Mouse (Mus musculus): ENCODE results near the gene Hfe2. TPM values are rescaled to one million over a fixed set of nuclear protein-coding genes. Genes with fewer than 3 reads are reported as not detected.
A peak's percentile ranks its signal among the peaks of the same experiment; 100 is the strongest.

Gene Hfe2
- polyA plus RNA-seq, 1 experiment from 2014 or later: 7.9 TPM

DNA sequence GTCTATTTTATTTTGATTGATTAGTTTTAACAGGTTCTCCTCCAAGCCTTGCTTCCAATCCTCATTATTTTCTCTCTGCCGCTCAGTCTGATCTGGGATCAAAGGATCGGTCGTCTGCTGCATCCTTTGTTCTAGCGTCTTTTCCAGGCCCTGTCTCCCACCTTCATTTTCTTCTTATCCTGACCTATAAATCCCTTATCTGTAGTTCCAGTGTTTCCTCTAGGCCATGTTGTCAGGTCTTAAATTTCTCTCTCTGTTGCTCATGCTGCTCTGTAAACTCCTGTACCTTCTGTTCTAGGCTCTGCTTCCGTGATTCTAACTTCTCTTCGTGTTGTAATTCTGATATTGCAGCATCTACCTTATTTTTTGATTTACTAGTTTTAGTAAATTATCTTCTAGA is 15.8 kb downstream of the Hfe2 start:
- Histone ChIP-seq H3K36me3 (no peaks in the 10 kb centered on the region), H3K27ac (no peak overlapping the region), H3K27me3 (no peaks in the 10 kb centered on the region; the same call in 1 of the 2 replicates), H3K4me2 (no peak overlapping the region), H3K9ac (no peak overlapping the region), H3K9me3 (replicated peaks) (no peaks in the 10 kb centered on the region), H3K4me3 (no peak overlapping the region), H3K4me1 (replicated peaks) (peaks cover 4% of the 10 kb centered on the region)
- no peak for ATAC-seq (replicated peaks; ENCODE audit: insufficient number of reproducible peaks, insufficient read depth, low FRiP score, low read depth)
- 44% methylated on average over 6 of the region's 6 CpGs for whole genome bisulfite sequencing

- no peak for ATAC-seq (replicated peaks; ENCODE audit: insufficient number of reproducible peaks, insufficient read depth, low FRiP score, low read depth)
- Histone ChIP-seq H3K4me3 (no peak overlapping the region), H3K9me3 (replicated peaks) (no peaks in the 10 kb centered on the region), H3K4me2 (no peak overlapping the region), H3K27me3 (no peaks in the 10 kb centered on the region; the same call in 1 of the 2 replicates), H3K36me3 (no peaks in the 10 kb centered on the region), H3K4me1 (replicated peaks) (peaks cover 4% of the 10 kb centered on the region), H3K9ac (no peak overlapping the region), H3K27ac (no peak overlapping the region)
- 22% methylated on average over 14 of the region's 14 CpGs for WGBS
Measured at GRCm38 (mm10) chr3:96541328-96542078, 16.5 kb downstream of the Hfe2 start.

- Histone ChIP-seq H3K4me3 (no peak overlapping the region), H3K9ac (no peak overlapping the region), H3K9me3 (replicated peaks) (no peaks in the 10 kb centered on the region), H3K27ac (no peak overlapping the region), H3K36me3 (no peaks in the 10 kb centered on the region), H3K4me2 (no peak overlapping the region), H3K4me1 (replicated peaks) (peaks cover 4% of the 10 kb centered on the region), H3K27me3 (no peaks in the 10 kb centered on the region; the same call in 1 of the 2 replicates)
- ATAC-seq (replicated peaks; ENCODE audit: insufficient number of reproducible peaks, insufficient read depth, low FRiP score, low read depth): no peak
- 60% methylated on average over 8 of the region's 8 CpGs for WGBS
Measured at GRCm38 (mm10) chr3:96542554-96542953, 17.6 kb downstream of the Hfe2 start.

- Histone ChIP-seq H3K27ac (no peak overlapping the region), H3K9ac (no peak overlapping the region), H3K27me3 (no peaks in the 10 kb centered on the region; the same call in 1 of the 2 replicates), H3K9me3 (replicated peaks) (no peaks in the 10 kb centered on the region), H3K36me3 (no peaks in the 10 kb centered on the region), H3K4me3 (no peak overlapping the region), H3K4me1 (replicated peaks) (peaks cover 4% of the 10 kb centered on the region), H3K4me2 (no peak overlapping the region)
- 79% methylated on average over 11 of the region's 11 CpGs for WGBS
- no peak for ATAC-seq (replicated peaks; ENCODE audit: insufficient number of reproducible peaks, insufficient read depth, low FRiP score, low read depth)
Measured at GRCm38 (mm10) chr3:96543345-96543744, 18.4 kb downstream of the Hfe2 start.

GRCm38 (mm10) chr3:96545565-96545964 is 20.6 kb downstream of the Hfe2 start:
- WGBS: 37% methylated on average over 1 of the region's 1 CpGs
- H3K27me3 ChIP-seq: no peaks in the 10 kb centered on the region; the same call in 1 of the 2 replicates
- no peak for ATAC-seq (replicated peaks; ENCODE audit: insufficient number of reproducible peaks, insufficient read depth, low FRiP score, low read depth)
- no peaks in the 10 kb centered on the region for H3K9me3 ChIP-seq (replicated peaks)
- H3K4me2 ChIP-seq: no peak overlapping the region
- H3K4me3 ChIP-seq: no peak overlapping the region
- H3K4me1 ChIP-seq (replicated peaks): peaks cover 17% of the 10 kb centered on the region
- H3K36me3 ChIP-seq: no peaks in the 10 kb centered on the region
- no peak overlapping the region for H3K9ac ChIP-seq
- H3K27ac ChIP-seq: no peak overlapping the region

DNA sequence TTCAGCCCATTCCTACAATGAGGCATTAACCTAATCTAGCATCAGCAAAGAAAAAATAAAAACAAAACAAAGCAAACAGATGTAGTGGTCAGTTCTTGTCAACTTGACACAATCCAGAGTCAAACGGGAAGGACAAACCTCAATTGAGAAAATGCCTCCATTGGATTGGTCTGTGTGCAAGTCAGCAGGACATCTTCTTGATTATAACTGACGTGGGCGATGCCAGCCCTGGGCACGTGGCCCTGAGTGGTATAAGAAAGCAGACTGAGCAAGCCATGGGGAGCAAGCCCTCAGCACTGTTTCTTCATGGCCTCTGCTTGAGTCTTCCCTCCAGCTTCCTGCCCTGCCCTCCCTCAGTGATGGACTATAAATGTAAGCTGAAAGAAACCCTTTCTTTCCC is 21.9 kb downstream of the Hfe2 start:
- Histone ChIP-seq H3K4me1 (replicated peaks) (peaks cover 26% of the 10 kb centered on the region), H3K4me3 (no peak overlapping the region), H3K9ac (no peak overlapping the region), H3K4me2 (no peak overlapping the region), H3K27ac (no peak overlapping the region), H3K36me3 (no peaks in the 10 kb centered on the region), H3K9me3 (replicated peaks) (no peaks in the 10 kb centered on the region), H3K27me3 (no peaks in the 10 kb centered on the region; the same call in 1 of the 2 replicates)
- 42% methylated on average over 4 of the region's 4 CpGs for WGBS
- no peak for ATAC-seq (replicated peaks; ENCODE audit: insufficient number of reproducible peaks, insufficient read depth, low FRiP score, low read depth)

DNA sequence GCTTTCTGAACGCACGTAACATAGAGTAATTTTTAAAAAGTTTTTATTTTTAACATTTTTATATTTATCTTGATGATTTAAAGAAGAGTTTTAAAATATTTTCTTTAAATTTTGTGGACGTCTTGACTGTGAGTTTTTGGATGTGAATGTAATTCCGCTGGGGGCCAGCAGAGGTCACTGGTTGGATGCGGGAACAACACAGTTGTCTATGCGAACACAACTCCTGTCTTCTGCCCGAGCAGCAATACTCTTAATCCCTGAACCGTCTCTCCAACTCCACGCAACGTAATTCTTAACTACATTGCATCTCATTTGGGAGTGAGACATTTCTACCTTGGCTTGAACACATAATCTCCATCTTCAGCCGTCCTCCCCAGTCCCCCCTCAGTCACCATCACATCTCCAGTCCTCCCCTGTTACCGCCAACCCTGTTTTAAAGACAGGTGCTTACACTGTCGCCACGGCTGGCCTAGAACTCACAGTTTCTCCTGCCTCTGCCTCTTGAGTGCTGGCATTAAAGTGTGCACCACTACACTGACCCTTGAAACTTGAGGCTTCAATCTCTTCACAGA is 22.5 kb downstream of the Hfe2 start:
- WGBS: 10% methylated on average over 14 of the region's 14 CpGs
- peak overlapping the region; percentile 26; the same call in 1 of the 2 replicates for H3K9ac ChIP-seq
- H3K36me3 ChIP-seq: no peaks in the 10 kb centered on the region
- no peaks in the 10 kb centered on the region for H3K9me3 ChIP-seq (replicated peaks)
- H3K27me3 ChIP-seq: no peaks in the 10 kb centered on the region; the same call in 1 of the 2 replicates
- H3K4me2 ChIP-seq: peak overlapping the region; percentile 44
- peaks cover 28% of the 10 kb centered on the region for H3K4me1 ChIP-seq (replicated peaks)
- ATAC-seq (replicated peaks; ENCODE audit: insufficient number of reproducible peaks, insufficient read depth, low FRiP score, low read depth): no peak
- no peak overlapping the region for H3K27ac ChIP-seq
- no peak overlapping the region for H3K4me3 ChIP-seq

GRCm38 (mm10) chr3:96548824-96549223 is 23.9 kb downstream of the Hfe2 start:
- Histone ChIP-seq H3K4me3 (no peak overlapping the region), H3K9me3 (replicated peaks) (no peaks in the 10 kb centered on the region), H3K9ac (no peak overlapping the region), H3K4me1 (replicated peaks) (peaks cover 32% of the 10 kb centered on the region), H3K27ac (peak overlapping the region; percentile 76), H3K4me2 (peak overlapping the region; percentile 29; the same call in 1 of the 2 replicates), H3K36me3 (no peaks in the 10 kb centered on the region), H3K27me3 (no peaks in the 10 kb centered on the region; the same call in 1 of the 2 replicates)
- no peak for ATAC-seq (replicated peaks; ENCODE audit: insufficient number of reproducible peaks, insufficient read depth, low FRiP score, low read depth)
- WGBS: 77% methylated on average over 7 of the region's 7 CpGs

DNA sequence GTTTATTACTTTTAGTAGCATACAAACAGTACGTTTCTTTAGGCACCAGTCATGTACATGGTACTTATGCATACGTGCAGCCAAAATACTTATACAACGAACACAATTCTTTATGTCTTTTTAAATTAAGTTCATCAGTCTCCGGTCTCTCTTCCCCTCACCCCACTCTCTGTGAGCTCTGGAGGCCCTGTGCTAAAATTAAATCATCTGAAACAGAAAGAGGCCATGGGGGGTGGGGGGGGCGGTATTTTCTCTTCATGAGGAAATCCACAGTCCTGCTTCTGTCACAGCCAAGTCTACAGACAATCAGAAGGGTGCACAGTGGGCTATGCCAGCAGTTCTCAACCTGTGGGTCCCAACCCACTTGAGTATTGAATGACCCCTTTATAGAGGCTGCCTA is 24.4 kb downstream of the Hfe2 start:
- H3K27me3 ChIP-seq: no peaks in the 10 kb centered on the region; the same call in 1 of the 2 replicates
- H3K4me2 ChIP-seq: peak overlapping the region; percentile 29
- H3K27ac ChIP-seq: peak overlapping the region; percentile 76
- no peak; the same call in 1 of the 2 replicates for ATAC-seq (replicated peaks; ENCODE audit: insufficient number of reproducible peaks, insufficient read depth, low FRiP score, low read depth)
- H3K4me3 ChIP-seq: no peak overlapping the region
- H3K36me3 ChIP-seq: no peaks in the 10 kb centered on the region
- no peaks in the 10 kb centered on the region for H3K9me3 ChIP-seq (replicated peaks)
- 60% methylated on average over 5 of the region's 5 CpGs for WGBS
- no peak overlapping the region; the same call in 1 of the 2 replicates for H3K9ac ChIP-seq
- H3K4me1 ChIP-seq (replicated peaks): peaks cover 37% of the 10 kb centered on the region

GRCm38 (mm10) chr3:96551203-96551602 is 26.2 kb downstream of the Hfe2 start:
- H3K9me3 ChIP-seq (replicated peaks): no peaks in the 10 kb centered on the region
- peak overlapping the region; percentile 29 for H3K27ac ChIP-seq
- H3K27me3 ChIP-seq: no peaks in the 10 kb centered on the region
- WGBS: 15% methylated on average over 8 of the region's 8 CpGs
- no peak overlapping the region; the same call in 1 of the 2 replicates for H3K9ac ChIP-seq
- no peak for ATAC-seq (replicated peaks; ENCODE audit: insufficient number of reproducible peaks, insufficient read depth, low FRiP score, low read depth)
- H3K4me3 ChIP-seq: no peak overlapping the region
- no peaks in the 10 kb centered on the region for H3K36me3 ChIP-seq
- no peak overlapping the region for H3K4me2 ChIP-seq
- H3K4me1 ChIP-seq (replicated peaks): peaks cover 55% of the 10 kb centered on the region

DNA sequence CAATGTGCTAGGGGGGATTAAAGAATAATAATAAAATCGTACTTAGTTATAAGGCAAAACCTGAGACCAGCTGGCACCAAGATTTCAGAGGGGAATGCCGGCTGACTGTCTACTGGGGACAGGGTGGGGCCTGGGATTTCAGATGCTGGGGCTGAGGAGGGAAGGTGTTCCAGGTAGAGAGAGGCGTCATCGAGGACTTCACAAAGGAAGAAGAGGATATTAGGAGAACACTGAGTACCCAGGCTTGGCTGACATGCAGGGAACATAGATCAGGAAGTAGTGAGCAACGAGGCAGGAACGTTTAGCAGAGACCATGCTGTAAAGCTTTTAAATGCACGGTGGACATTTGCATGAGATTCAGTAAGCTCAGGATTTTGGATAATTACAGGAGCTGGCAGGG is 26.9 kb downstream of the Hfe2 start:
- Histone ChIP-seq H3K9me3 (replicated peaks) (no peaks in the 10 kb centered on the region), H3K9ac (no peak overlapping the region), H3K4me3 (no peak overlapping the region), H3K4me1 (replicated peaks) (peaks cover 57% of the 10 kb centered on the region), H3K4me2 (no peak overlapping the region), H3K27me3 (no peaks in the 10 kb centered on the region), H3K27ac (peak overlapping the region; percentile 29; the same call in 1 of the 2 replicates), H3K36me3 (no peaks in the 10 kb centered on the region)
- WGBS: 55% methylated on average over 7 of the region's 7 CpGs
- ATAC-seq (replicated peaks; ENCODE audit: insufficient number of reproducible peaks, insufficient read depth, low FRiP score, low read depth): no peak

All from heart, embryonic 15.5 days (tissue).